Mouse (Mus musculus): Measurements from ENCODE around the gene Cnot11. TPM values are rescaled to one million over a fixed set of nuclear protein-coding genes. Genes with fewer than 3 reads are reported as not detected.
"Not testable (repeated sequence)": the region's sequence is repeated elsewhere in the genome, so short reads cannot be mapped to it uniquely, and the experiment has no call there.

The Cnot11 gene
- polyA plus RNA-seq, 1 experiment from 2014 or later: 24.6 TPM

- DNase-seq (ENCODE audit: low spot score): no peak
These were observed 43.7 kb downstream of the Cnot11 start for GRCm38 (mm10) chr1:39578446-39578845.

GRCm38 (mm10) chr1:39579139-39579538 is 44.3 kb downstream of the Cnot11 start:
- DNase-seq (ENCODE audit: low spot score): no peak

GRCm38 (mm10) chr1:39581215-39581614 is 46.4 kb downstream of the Cnot11 start:
- DNase-seq (ENCODE audit: low spot score): no peak

- no peak for DNase-seq (ENCODE audit: low spot score)
These were observed 48.4 kb downstream of the Cnot11 start for GRCm38 (mm10) chr1:39583173-39583572.

- DNase-seq (ENCODE audit: low spot score): no peak
These were observed 50.6 kb downstream of the Cnot11 start for GRCm38 (mm10) chr1:39585416-39585815.

GRCm38 (mm10) chr1:39590193-39590592 is 55.4 kb downstream of the Cnot11 start:
- DNase-seq (ENCODE audit: low spot score): no peak

GRCm38 (mm10) chr1:39591557-39591956 is 56.8 kb downstream of the Cnot11 start:
- not testable (repeated sequence) for DNase-seq (ENCODE audit: low spot score)

- no peak for DNase-seq (ENCODE audit: low spot score)
These were observed 57.3 kb downstream of the Cnot11 start for GRCm38 (mm10) chr1:39592090-39592489.

GRCm38 (mm10) chr1:39593836-39594235 is 59.0 kb downstream of the Cnot11 start:
- no peak for DNase-seq (ENCODE audit: low spot score)

Other genes starting within 250 kb of the Cnot11 start
- 740 and 743 TPM in 2 replicates for gene Rpl31, start 167.2 kb upstream of the Cnot11 start, polyA plus RNA-seq (2015; fragmentation: Nextera tagmentation; extraction: Ambion mirVana)
- gene Tbc1d8, start 56.2 kb upstream of the Cnot11 start, polyA plus RNA-seq (2015; fragmentation: Nextera tagmentation; extraction: Ambion mirVana): 5.9 and 7.4 TPM in 2 replicates
- gene Rnf149, start 42.4 kb downstream of the Cnot11 start, polyA plus RNA-seq (2015; fragmentation: Nextera tagmentation; extraction: Ambion mirVana): 10.6 and 18.3 TPM in 2 replicates
- gene Creg2, start 116.5 kb downstream of the Cnot11 start, polyA plus RNA-seq (2015; fragmentation: Nextera tagmentation; extraction: Ambion mirVana): 0.21 and 0.34 TPM in 2 replicates
- 0.12 and 0.31 TPM in 2 replicates for gene Rfx8, start 186.0 kb downstream of the Cnot11 start, polyA plus RNA-seq (2015; fragmentation: Nextera tagmentation; extraction: Ambion mirVana)

All from thymus, postnatal 0 days (tissue).